Mouse (Mus musculus) heart, postnatal 0 days (tissue): ENCODE data around the gene Nfic. TPM values are rescaled to one million over a fixed set of nuclear protein-coding genes. Genes with fewer than 3 reads are reported as not detected.
A peak's percentile ranks its signal among the peaks of the same experiment; 100 is the strongest.

Source experiments
- ATAC-seq: fragments of 200-750 bp; cut with Nextera tagmentation; 2 replicates; pipeline ENCODE4 v1.8.0; 2017; ENCODE audit warnings: low read depth, moderate number of reproducible peaks, moderate library complexity; ENCODE audit not compliant: insufficient read depth
- DNase-seq: peaks from one replicate; pipeline ENCODE4 v3.0.0-alpha.2; 2016; ENCODE audit warnings: low spot score
- H3K27ac ChIP-seq: fragments of 300-500 bp; sonication (generic); 2 replicates; pipeline ENCODE4 v1.5.1; 2014; ENCODE audit warnings: low read depth, mild to moderate bottlenecking
- H3K27me3 ChIP-seq: fragments of 300-500 bp; sonication (generic); 2 replicates; pipeline ENCODE4 v1.6.1; 2014; ENCODE audit warnings: low read length, mixed read lengths; ENCODE audit not compliant: control insufficient read depth, insufficient read depth
- H3K36me3 ChIP-seq: fragments of 300-500 bp; sonication (generic); replicated peaks from 2 replicates; pipeline ENCODE4 v1.6.1; 2014; ENCODE audit warnings: low read length, mixed read lengths; ENCODE audit not compliant: control insufficient read depth, insufficient read depth
- H3K4me1 ChIP-seq: fragments of 300-500 bp; sonication (generic); 2 replicates; pipeline ENCODE4 v1.6.1; 2014; ENCODE audit warnings: antibody characterized with exemption; ENCODE audit not compliant: control insufficient read depth, insufficient read depth
- H3K4me2 ChIP-seq: fragments of 300-500 bp; sonication (generic); 2 replicates; pipeline ENCODE4 v1.6.1; 2014; ENCODE audit warnings: low read depth, mild to moderate bottlenecking, low read length, moderate library complexity
- H3K4me3 ChIP-seq: fragments of 300-500 bp; sonication (generic); 2 replicates; pipeline ENCODE4 v1.5.1; 2014; ENCODE audit warnings: low read depth, low read length
- H3K9ac ChIP-seq: fragments of 300-500 bp; sonication (generic); replicated peaks from 2 replicates; pipeline ENCODE4 v1.6.1; 2014; ENCODE audit warnings: low read depth, low read length, mixed read lengths
- H3K9me3 ChIP-seq: fragments of 300-500 bp; sonication (generic); replicated peaks from 2 replicates; pipeline ENCODE4 v1.6.1; 2016; ENCODE audit warnings: low read length; ENCODE audit not compliant: control insufficient read depth
- CTCF ChIP-seq: IDR thresholded peaks from 2 replicates; pipeline ENCODE4 v1.5.1; 2016; ENCODE audit warnings: antibody characterized with exemption, control low read depth, low read depth
- EP300 ChIP-seq: IDR thresholded peaks from 2 replicates; pipeline ENCODE4 v1.6.1; 2016; ENCODE audit warnings: antibody characterized with exemption, low read depth
- WGBS: fragments of 180-500 bp; shearing (Covaris S2); extraction: QIAGEN DNeasy Blood & Tissue Kit; methylation state at CpG from one replicate; pipeline ENCODE4 v1.1.7; 2014; 5-methylcytosine and 5-hydroxymethylcytosine counted together
- polyA plus RNA-seq: library from polyadenylated mRNA; unstranded; fragments of >200 nt; fragmentation: Nextera tagmentation; extraction: Ambion mirVana; gene quantifications from 2 replicates; pipeline ENCODE4 v1.2.1, GENCODE M21; 2015
- total RNA-seq: library from RNA; depleted of rRNA; stranded (reverse); fragments of >200 nt; gene quantifications from 2 replicates; pipeline ENCODE4 v1.2.3, GENCODE M21; 2014; ENCODE audit warnings: low replicate concordance

Nfic gene
- total and polyA plus RNA-seq, 2 experiments from 2014 or later, result 47.6 to 73.7 TPM

DNA sequence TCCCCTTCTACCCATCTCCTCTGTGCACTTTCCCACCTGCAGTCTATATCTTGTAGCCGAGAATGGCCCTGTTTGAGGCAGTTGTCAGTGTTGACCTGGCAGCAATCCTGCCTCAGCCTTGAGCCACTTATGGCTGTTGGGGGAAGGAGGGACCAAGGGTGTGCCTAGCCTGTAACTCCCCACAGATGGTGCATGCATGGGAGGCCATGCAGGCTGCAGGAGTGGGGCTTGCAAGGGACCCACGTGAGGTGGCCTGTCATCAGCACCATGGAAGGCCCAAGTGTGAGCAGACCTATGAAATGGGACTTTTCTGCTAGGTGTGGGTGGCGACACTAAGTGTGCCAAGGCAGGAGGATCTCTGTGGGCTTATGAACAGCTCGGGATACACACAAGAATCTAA is 90.4 kb downstream of the Nfic start:
- peaks cover 31% of the 10 kb centered on the region for H3K4me1 ChIP-seq
- DNase-seq (no peak), ATAC-seq (no peak)
- H3K27ac ChIP-seq, result no peak overlapping the region
- WGBS, result 42% methylated on average over 4 of the region's 4 CpGs
- TF ChIP-seq CTCF (no peak), EP300 (peak; percentile 54; the same call in 1 of the 2 replicates)
- H3K36me3 ChIP-seq, result peaks cover 46% of the 10 kb centered on the region
- H3K27me3 ChIP-seq, result peaks cover 3% of the 10 kb centered on the region; the same call in 1 of the 2 replicates
- no peaks in the 10 kb centered on the region for H3K9me3 ChIP-seq
- H3K4me2 ChIP-seq, result peak overlapping the region; percentile 68; the same call in 1 of the 2 replicates
- H3K9ac ChIP-seq, result no peak overlapping the region
- H3K4me3 ChIP-seq, result no peak overlapping the region

DNA sequence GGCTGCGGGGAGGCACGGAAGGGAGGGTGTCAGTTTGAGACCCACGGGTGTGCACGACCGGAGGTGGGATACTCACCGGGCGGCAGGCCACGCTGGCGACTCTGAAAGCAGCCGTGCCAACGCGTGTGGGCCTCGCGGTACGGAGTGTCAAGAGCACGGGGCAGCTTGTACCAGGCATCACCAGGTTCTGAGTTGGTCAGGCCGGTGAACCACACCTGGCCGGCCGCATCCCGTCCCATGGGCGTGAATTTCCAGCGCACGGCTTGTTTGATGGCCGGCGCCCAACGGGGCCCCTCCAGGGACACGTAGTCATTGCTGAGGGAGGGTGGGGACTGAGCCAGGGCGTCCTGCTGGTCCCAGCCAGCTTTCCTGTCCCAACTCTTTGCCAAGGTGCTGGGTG is 90.8 kb downstream of the Nfic start:
- Histone ChIP-seq H3K4me1 (peaks cover 31% of the 10 kb centered on the region), H3K4me2 (peak overlapping the region; percentile 68), H3K9ac (peak overlapping the region; percentile 51; the same call in 1 of the 2 replicates), H3K4me3 (peak overlapping the region; percentile 41), H3K27me3 (peaks cover 3% of the 10 kb centered on the region; the same call in 1 of the 2 replicates), H3K36me3 (peaks cover 42% of the 10 kb centered on the region), H3K27ac (no peak overlapping the region), H3K9me3 (no peaks in the 10 kb centered on the region)
- no peak for ATAC-seq
- WGBS, result 8% methylated on average over 28 of the region's 28 CpGs
- TF ChIP-seq CTCF (no peak), EP300 (no peak)
- no peak for DNase-seq

- Histone ChIP-seq H3K9ac (peak overlapping the region; percentile 51; the same call in 1 of the 2 replicates), H3K9me3 (no peaks in the 10 kb centered on the region), H3K4me3 (peak overlapping the region; percentile 41), H3K4me2 (peak overlapping the region; percentile 68), H3K27me3 (peaks cover 3% of the 10 kb centered on the region; the same call in 1 of the 2 replicates), H3K4me1 (peaks cover 34% of the 10 kb centered on the region), H3K27ac (peak overlapping the region; percentile 82), H3K36me3 (peaks cover 32% of the 10 kb centered on the region)
- DNase-seq, result peak; percentile 86
- TF ChIP-seq CTCF (no peak), EP300 (no peak)
- 9% methylated on average over 50 of the region's 54 CpGs for WGBS
- ATAC-seq, result peak; percentile 83
Measured at GRCm38 (mm10) chr10:81363436-81364346, 91.7 kb downstream of the Nfic start.

- 45% methylated on average over 12 of the region's 12 CpGs for WGBS
- Histone ChIP-seq H3K9ac (peak overlapping the region; percentile 37; the same call in 1 of the 2 replicates), H3K27ac (peak overlapping the region; percentile 82), H3K36me3 (peaks cover 20% of the 10 kb centered on the region), H3K9me3 (no peaks in the 10 kb centered on the region), H3K4me3 (no peak overlapping the region), H3K27me3 (peaks cover 3% of the 10 kb centered on the region; the same call in 1 of the 2 replicates), H3K4me2 (peak overlapping the region; percentile 68), H3K4me1 (peaks cover 42% of the 10 kb centered on the region)
- DNase-seq (peak; percentile 44), ATAC-seq (peak; percentile 22)
- TF ChIP-seq EP300 (no peak), CTCF (no peak)
Measured at GRCm38 (mm10) chr10:81362336-81362949, 93.0 kb downstream of the Nfic start.

DNA sequence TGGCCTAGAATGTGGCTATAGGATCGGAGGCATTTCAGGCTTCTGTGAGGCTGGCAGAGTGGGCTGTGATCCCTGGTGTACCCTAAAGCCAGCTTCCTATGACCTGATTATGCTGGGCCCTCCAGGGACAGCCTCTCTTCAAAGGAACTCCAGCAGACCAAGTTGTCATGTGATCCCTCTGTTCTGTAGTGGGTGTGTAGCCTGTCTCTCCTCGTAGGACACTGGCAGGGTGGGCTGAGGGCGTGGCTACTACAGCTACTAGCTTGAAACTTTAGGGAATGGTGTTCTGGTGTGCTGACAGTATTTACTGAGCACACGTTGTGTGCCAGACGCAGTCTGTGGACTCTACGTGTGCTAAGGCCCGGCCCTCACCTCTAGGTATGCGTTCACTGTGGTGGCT is 94.7 kb downstream of the Nfic start:
- Histone ChIP-seq H3K27ac (peak overlapping the region; percentile 44; the same call in 1 of the 2 replicates), H3K27me3 (peaks cover 3% of the 10 kb centered on the region; the same call in 1 of the 2 replicates), H3K4me3 (no peak overlapping the region), H3K4me1 (peaks cover 42% of the 10 kb centered on the region), H3K36me3 (0 out of 2 replicates have a peak, but pooled peaks cover 6% of the 10 kb centered on the region), H3K9ac (no peak overlapping the region; the same call in 1 of the 2 replicates), H3K4me2 (no peak overlapping the region), H3K9me3 (no peaks in the 10 kb centered on the region)
- DNase-seq (no peak), ATAC-seq (no peak)
- WGBS, result 51% methylated on average over 8 of the region's 8 CpGs
- TF ChIP-seq EP300, result no peak
- TF ChIP-seq CTCF, result no peak
